Mouse (Mus musculus) thymus, adult 2 months (tissue): ENCODE results near the gene Gadl1. TPM values are rescaled to one million over a fixed set of nuclear protein-coding genes. Genes with fewer than 3 reads are reported as not detected.

ENCODE experiments used
- DNase-seq: peaks from one replicate; pipeline ENCODE4 v3.0.0; 2021
- H3K27ac ChIP-seq: fragments of 200-500 bp; 2 replicates; pipeline ENCODE4 v1.5.1; 2012; ENCODE audit warnings: low read length, control low read depth; ENCODE audit not compliant: control insufficient read depth, insufficient read depth
- H3K27me3 ChIP-seq: fragments of 200-500 bp; 2 replicates; pipeline ENCODE4 v1.6.1; 2012; ENCODE audit warnings: mild to moderate bottlenecking, low read length, moderate library complexity, mixed read lengths; ENCODE audit not compliant: control insufficient read depth, insufficient read depth
- H3K36me3 ChIP-seq: fragments of 200-500 bp; 2 replicates; pipeline ENCODE4 v1.6.1; 2012; ENCODE audit warnings: mild to moderate bottlenecking, low read length, moderate library complexity; ENCODE audit not compliant: control insufficient read depth, insufficient read depth
- H3K4me1 ChIP-seq: fragments of 200-500 bp; replicated peaks from 2 replicates; pipeline ENCODE4 v1.6.1; 2012; ENCODE audit warnings: low read length; ENCODE audit not compliant: control insufficient read depth, insufficient read depth
- H3K4me3 ChIP-seq: fragments of 200-500 bp; 2 replicates; pipeline ENCODE4 v1.5.1; 2012; ENCODE audit warnings: mild to moderate bottlenecking, low read length, control low read depth, moderate library complexity; ENCODE audit not compliant: control insufficient read depth, insufficient read depth
- CTCF ChIP-seq: fragments of 200-500 bp; IDR thresholded peaks from 2 replicates; pipeline ENCODE4 v1.5.1; 2012; ENCODE audit warnings: mild to moderate bottlenecking, control low read depth, low read length, moderate library complexity, borderline replicate concordance; ENCODE audit not compliant: control insufficient read depth, poor library complexity, insufficient read depth; ENCODE audit errors: extremely low read depth
- POLR2A ChIP-seq: fragments of 200-500 bp; IDR thresholded peaks from 2 replicates; pipeline ENCODE4 v1.6.1; 2012; ENCODE audit warnings: mild to moderate bottlenecking, low read length, control low read depth, moderate library complexity; ENCODE audit not compliant: control insufficient read depth, poor library complexity, insufficient read depth; ENCODE audit errors: extremely low read depth
- WGBS: fragments of 180-500 bp; shearing (Covaris S2); methylation state at CpG from one replicate; pipeline ENCODE4 v1.1.7; 2018; 5-methylcytosine and 5-hydroxymethylcytosine counted together
- polyA plus RNA-seq: library from polyadenylated mRNA; depleted of rRNA; stranded (reverse); fragments of >200 nt; gene quantifications from 2 replicates; pipeline ENCODE4 v1.2.3, GENCODE M21; 2012; rRNA removed

The Gadl1 gene
- polyA plus RNA-seq: 0.05 and 0.11 TPM in 2 replicates

GRCm38 (mm10) chr9:115909155-115909554, at the start of gene Gadl1:
TSS of gene Gadl1 (plus strand) at chr9:115909455.
- 0 out of 2 replicates have a peak, but pooled peaks cover 2% of the 10 kb centered on the region for H3K4me1 ChIP-seq
- H3K4me3 ChIP-seq: no peak within 1 kb of the TSS
- H3K36me3 ChIP-seq: no peaks in the 10 kb centered on the region
- 93% methylated on average over 9 of the region's 9 CpGs for WGBS
- no peak within 1 kb of the TSS for H3K27ac ChIP-seq
- no peak for DNase-seq
- no peaks in the 10 kb centered on the region for H3K27me3 ChIP-seq
- no peak for TF ChIP-seq CTCF
- no peak for TF ChIP-seq POLR2A

- DNase-seq: no peak
- Histone ChIP-seq H3K27me3 (no peaks in the 10 kb centered on the region), H3K36me3 (no peaks in the 10 kb centered on the region), H3K27ac (no peak overlapping the region), H3K4me3 (no peak overlapping the region), H3K4me1 (no peaks in the 10 kb centered on the region)
- TF ChIP-seq CTCF: no peak
- TF ChIP-seq POLR2A: no peak
- WGBS: 54% methylated on average over 5 of the region's 5 CpGs
Measured at GRCm38 (mm10) chr9:115862802-115863201, 46.5 kb upstream of the Gadl1 start.

- no peaks in the 10 kb centered on the region for H3K27me3 ChIP-seq
- TF ChIP-seq CTCF (no peak), POLR2A (no peak)
- no peaks in the 10 kb centered on the region for H3K36me3 ChIP-seq
- WGBS: 86% methylated on average over 6 of the region's 6 CpGs
- H3K4me3 ChIP-seq: no peak overlapping the region
- no peak overlapping the region for H3K27ac ChIP-seq
- peak; percentile 33 for DNase-seq
- H3K4me1 ChIP-seq: no peaks in the 10 kb centered on the region
Measured at GRCm38 (mm10) chr9:115863326-115863725, 45.9 kb upstream of the Gadl1 start.

- Histone ChIP-seq H3K4me1 (no peaks in the 10 kb centered on the region), H3K27me3 (no peaks in the 10 kb centered on the region), H3K36me3 (no peaks in the 10 kb centered on the region), H3K4me3 (no peak overlapping the region), H3K27ac (no peak overlapping the region)
- TF ChIP-seq CTCF (no peak), POLR2A (no peak)
- DNase-seq: no peak
- WGBS: 72% methylated on average over 2 of the region's 2 CpGs
Measured at GRCm38 (mm10) chr9:115867277-115867676, 42.0 kb upstream of the Gadl1 start.

GRCm38 (mm10) chr9:115870168-115870567, 39.1 kb upstream of the Gadl1 start:
- H3K27ac ChIP-seq: no peak overlapping the region
- TF ChIP-seq POLR2A (no peak), CTCF (no peak)
- H3K27me3 ChIP-seq: no peaks in the 10 kb centered on the region
- 89% methylated on average over 13 of the region's 13 CpGs for WGBS
- DNase-seq: no peak
- no peaks in the 10 kb centered on the region for H3K36me3 ChIP-seq
- H3K4me3 ChIP-seq: no peak overlapping the region
- H3K4me1 ChIP-seq: no peaks in the 10 kb centered on the region

- Histone ChIP-seq H3K27me3 (no peaks in the 10 kb centered on the region), H3K4me1 (no peaks in the 10 kb centered on the region), H3K4me3 (no peak overlapping the region), H3K36me3 (no peaks in the 10 kb centered on the region), H3K27ac (no peak overlapping the region)
- TF ChIP-seq CTCF: no peak
- TF ChIP-seq POLR2A: no peak
- DNase-seq: no peak
- WGBS: 92% methylated on average over 5 of the region's 5 CpGs
Measured at GRCm38 (mm10) chr9:115870640-115871039, 38.6 kb upstream of the Gadl1 start.

GRCm38 (mm10) chr9:115880500-115880899, 28.8 kb upstream of the Gadl1 start:
- WGBS: 93% methylated on average over 6 of the region's 6 CpGs
- no peak for DNase-seq
- H3K4me3 ChIP-seq: no peak overlapping the region
- H3K27ac ChIP-seq: no peak overlapping the region
- no peaks in the 10 kb centered on the region for H3K4me1 ChIP-seq
- TF ChIP-seq POLR2A (no peak), CTCF (no peak)
- no peaks in the 10 kb centered on the region for H3K36me3 ChIP-seq
- no peaks in the 10 kb centered on the region for H3K27me3 ChIP-seq
